Mouse (Mus musculus) right cerebral cortex, postnatal 14 days (tissue): Measurements from ENCODE around the gene Ripply2.
"Not testable (repeated sequence)": the region's sequence is repeated elsewhere in the genome, so short reads cannot be mapped to it uniquely, and the experiment has no call there.

Experiments
- DNase-seq: peaks from one replicate; pipeline ENCODE4 v3.0.0; 2022

The Ripply2 gene

GRCm38 (mm10) chr9:87015288-87015937 lies at the start of gene Ripply2:
Gene Ripply2 (plus strand): TSS chr9:87015537.
- DNase-seq, result peak; percentile 53

GRCm38 (mm10) chr9:86972471-86972870 lies 42.9 kb upstream of the Ripply2 start:
- DNase-seq, result not testable (repeated sequence)

GRCm38 (mm10) chr9:86973562-86973961 lies 41.8 kb upstream of the Ripply2 start:
- DNase-seq, result no peak

GRCm38 (mm10) chr9:86976896-86977295 lies 38.4 kb upstream of the Ripply2 start:
- no peak for DNase-seq

- no peak for DNase-seq
These were observed 37.0 kb upstream of the Ripply2 start for GRCm38 (mm10) chr9:86978257-86978907.

- DNase-seq, result no peak
These were observed 35.3 kb upstream of the Ripply2 start for GRCm38 (mm10) chr9:86980048-86980447.

DNA sequence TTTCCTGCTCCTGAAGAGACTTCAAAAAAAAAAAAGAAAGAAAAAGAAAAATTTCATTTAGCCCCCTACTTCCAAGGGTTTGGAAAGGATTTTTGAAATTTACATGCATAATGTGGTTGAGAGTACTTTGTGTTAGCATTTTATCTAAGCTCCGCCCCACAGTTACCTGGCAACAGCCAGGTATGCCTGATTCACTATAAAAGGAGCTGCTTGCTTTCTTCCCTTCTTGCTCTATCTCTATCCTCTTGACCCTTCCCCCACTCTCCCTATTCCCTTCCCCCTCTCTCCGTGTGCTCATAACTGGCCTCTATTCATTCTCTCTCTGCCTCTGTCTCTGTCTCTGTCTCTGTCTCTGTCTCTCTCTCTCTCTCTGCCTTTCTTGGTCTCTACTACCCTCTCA lies 34.4 kb upstream of the Ripply2 start:
- no peak for DNase-seq

- no peak for DNase-seq
These were observed 33.8 kb upstream of the Ripply2 start for GRCm38 (mm10) chr9:86981551-86981950.

GRCm38 (mm10) chr9:86984583-86984982 lies 30.8 kb upstream of the Ripply2 start:
- no peak for DNase-seq

DNA sequence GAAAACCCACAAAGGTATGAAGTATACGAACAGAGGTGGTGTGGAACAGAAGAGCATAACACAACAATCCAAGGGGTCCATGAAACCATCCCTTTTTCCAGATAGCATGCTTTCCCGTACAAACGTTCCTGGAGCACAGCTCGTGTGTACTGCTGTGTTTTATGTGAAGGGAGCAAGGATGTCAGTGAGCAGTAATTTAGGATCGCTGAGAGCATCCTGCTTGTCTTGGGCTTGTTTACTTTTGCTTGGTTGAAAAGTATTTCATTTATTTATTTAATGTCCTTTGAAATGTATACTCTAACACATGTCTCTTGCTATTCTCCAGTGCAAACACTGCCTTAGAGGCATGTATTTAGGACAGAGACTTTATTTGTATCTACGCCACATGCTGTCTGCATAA lies 30.2 kb upstream of the Ripply2 start:
- DNase-seq, result no peak

- no peak for DNase-seq
These were observed 28.5 kb upstream of the Ripply2 start for GRCm38 (mm10) chr9:86986703-86987296.

- DNase-seq, result no peak
These were observed 25.5 kb upstream of the Ripply2 start for GRCm38 (mm10) chr9:86989822-86990221.

DNA sequence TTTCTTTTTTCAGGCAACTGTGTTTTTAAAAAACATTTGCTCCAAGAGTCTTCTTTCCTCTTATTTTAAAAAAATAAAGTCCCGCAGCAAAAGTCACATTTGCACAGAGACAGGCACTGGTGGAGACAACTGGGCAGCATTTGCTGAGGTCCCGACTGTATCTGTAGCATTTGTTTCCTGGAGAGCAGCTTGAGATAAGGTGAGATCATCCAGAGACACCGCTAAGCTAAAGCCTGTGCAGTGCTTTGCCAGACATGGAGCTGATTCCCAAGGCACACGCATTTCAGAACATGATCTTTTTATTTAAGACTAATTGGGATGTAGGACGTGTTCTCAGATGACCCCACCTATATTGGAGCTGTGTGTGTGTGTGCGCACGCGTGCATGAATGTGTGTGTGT lies 23.6 kb upstream of the Ripply2 start:
- no peak for DNase-seq

- DNase-seq, result no peak
These were observed 18.2 kb upstream of the Ripply2 start for GRCm38 (mm10) chr9:86997046-86997691.

- DNase-seq, result no peak
These were observed 15.3 kb upstream of the Ripply2 start for GRCm38 (mm10) chr9:86999956-87000582.

DNA sequence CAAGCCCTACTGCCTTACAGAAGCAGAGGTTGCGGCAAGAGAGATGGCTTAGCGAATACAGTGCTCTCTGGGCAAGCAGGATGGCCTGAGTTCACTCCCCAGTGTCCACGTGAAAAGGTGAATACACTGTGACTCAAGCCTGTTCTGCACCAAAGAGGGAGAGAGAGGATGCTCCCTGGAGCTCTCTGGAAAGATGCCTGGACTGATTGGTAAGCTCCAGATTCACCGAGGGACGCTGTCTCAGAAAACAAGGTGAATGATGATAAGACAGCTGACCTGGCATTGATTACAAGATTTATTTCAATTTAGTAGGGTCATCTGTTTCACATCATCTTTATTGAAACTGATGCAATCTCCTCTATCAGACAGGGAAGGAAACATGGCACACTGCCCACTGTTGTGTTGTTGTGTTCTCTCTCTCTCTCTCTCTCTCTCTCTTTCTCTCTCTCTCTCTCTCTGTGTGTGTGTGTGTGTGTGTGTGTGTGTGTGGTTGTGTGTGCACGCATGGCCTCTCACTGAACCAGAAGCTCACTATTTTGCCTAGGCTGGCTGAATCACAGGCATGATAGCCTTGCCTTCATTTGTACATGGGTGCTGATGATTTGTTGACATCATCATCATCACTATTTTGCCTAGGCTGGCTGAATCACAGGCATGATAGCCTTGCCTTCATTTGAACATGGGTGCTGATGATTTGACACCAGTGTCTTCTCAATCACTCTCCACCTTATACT lies 10.5 kb upstream of the Ripply2 start:
- DNase-seq, result no peak

DNA sequence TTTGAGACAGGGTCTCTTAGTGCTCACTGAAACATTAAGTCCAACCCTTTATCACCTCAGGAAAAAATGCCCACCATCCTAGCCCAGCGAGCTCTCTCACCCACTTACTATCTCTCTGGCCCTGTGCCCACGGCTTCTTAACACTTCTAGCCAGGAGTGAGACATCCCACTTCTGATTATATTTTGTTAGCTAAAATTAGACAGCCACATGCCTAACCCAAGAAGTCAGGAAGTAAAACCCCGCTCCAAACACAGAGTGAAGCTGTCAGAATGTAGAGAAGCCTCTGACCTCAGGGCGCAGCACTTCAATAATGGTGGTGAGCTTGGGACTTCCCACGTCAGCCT lies 9.9 kb upstream of the Ripply2 start:
- DNase-seq, result peak; percentile 18

DNA sequence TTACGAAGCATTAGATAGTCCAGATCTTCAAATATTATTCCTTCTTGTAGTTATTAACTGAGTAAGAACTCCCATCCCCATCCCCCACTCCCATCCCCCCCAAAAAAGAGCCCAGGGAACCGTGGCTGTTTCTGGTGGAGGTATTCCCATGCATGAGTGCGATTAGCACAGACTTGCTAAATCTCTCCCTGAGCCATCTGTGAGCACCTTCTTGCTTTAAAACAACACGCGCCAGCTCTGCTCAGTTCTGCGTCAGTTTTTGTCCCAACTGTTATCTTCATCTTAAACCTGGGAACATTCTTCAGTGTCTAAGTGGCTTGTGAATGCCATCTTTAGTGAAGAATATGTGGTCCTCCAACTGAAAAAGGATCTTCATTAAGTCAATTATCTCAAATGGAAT lies 6.8 kb upstream of the Ripply2 start:
- DNase-seq, result no peak

GRCm38 (mm10) chr9:87008919-87009318 lies 6.4 kb upstream of the Ripply2 start:
- DNase-seq, result no peak

- DNase-seq, result no peak
These were observed 579 bp downstream of the Ripply2 start for GRCm38 (mm10) chr9:87015938-87016294.

- peak; percentile 97 for DNase-seq
These were observed 6.6 kb downstream of the Ripply2 start, which contains the start of gene Cyb5r4 for GRCm38 (mm10) chr9:87021778-87022523. Gene Cyb5r4 (plus strand): TSS chr9:87022014.

DNA sequence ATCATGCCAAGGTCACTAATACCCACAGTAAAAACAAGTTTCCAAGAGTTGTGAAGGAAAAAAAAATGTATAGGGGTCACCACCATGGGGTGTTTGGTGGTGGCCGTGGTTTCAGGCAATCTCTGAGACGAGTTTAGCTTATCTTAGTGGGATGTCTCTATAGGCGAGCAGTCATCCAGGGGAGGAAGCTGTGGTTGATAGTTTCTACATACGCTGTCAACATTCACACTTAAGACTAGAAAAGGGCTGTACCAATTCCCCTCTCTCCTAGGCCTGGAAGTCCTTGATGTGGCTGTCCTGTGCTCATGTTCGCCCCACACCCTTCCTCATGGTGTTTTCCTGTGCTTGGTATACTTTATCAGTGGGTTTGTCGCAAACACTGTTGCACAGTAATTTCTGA lies 10.4 kb downstream of the Ripply2 start:
- DNase-seq, result no peak
